Mouse (Mus musculus) left cerebral cortex, adult 2 months (tissue): ENCODE results near the gene Khnyn. TPM values are rescaled to one million over a fixed set of nuclear protein-coding genes. Genes with fewer than 3 reads are reported as not detected.

ENCODE experiments used
- DNase-seq, 2 experiments: peaks; one replicate each; pipeline ENCODE4 v3.0.0; 2021 to 2022; ENCODE audit warnings: low spot score in 2 of 2, mixed read lengths in 1 of 2; ENCODE audit errors: extremely low spot score in 1 of 2
- H3K27ac ChIP-seq: fragments of 200-600 bp; 2 replicates; pipeline ENCODE4 v1.8.1; 2022
- H3K4me3 ChIP-seq: fragments of 200-600 bp; 2 replicates; pipeline ENCODE4 v1.8.1; 2022
- CTCF ChIP-seq: fragments of 200-600 bp; IDR thresholded peaks from 2 replicates; pipeline ENCODE4 v1.8.1; 2022; ENCODE audit warnings: antibody characterized with exemption, mild to moderate bottlenecking, moderate library complexity
- intact Hi-C: fragments of 180-260 bp; cut with DNase I; formaldehyde crosslinking; loops from one replicate; pipeline ENCODE4 v1.15.1; 2025
- total RNA-seq, 2 experiments: library from RNA; stranded (reverse); gene quantifications; 2 replicates each; pipeline ENCODE4 v1.2.3; 2021

Khnyn gene
- total RNA-seq, 2 experiments from 2014 or later = 11.9 to 12.0 TPM

DNA sequence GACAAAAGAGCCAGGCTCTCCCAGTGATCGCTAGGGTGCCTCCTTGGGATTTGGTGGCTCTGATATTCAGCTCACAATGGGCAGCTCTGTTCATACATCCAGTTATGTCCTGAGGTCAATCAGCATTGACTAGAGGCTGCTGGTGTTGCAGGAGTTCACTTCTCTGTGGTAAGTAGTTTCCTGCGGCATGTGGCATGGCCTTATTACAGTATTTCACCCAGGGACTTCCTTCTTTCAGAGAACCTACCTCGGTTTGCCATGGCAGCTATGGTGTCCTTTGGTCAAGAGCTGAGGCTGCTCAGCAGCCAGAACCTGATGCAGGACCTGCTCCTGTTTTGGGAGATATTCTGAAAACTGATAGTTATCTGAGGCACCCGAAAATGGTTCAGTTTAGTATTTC lies 42.1 kb downstream of the Khnyn start:
- H3K4me3 ChIP-seq = no peak overlapping the region
- TF ChIP-seq CTCF = no peak
- DNase-seq = no peak
- H3K27ac ChIP-seq = no peak overlapping the region
- intact Hi-C loops = no loop called here

- no peak for DNase-seq
- intact Hi-C loops = no loop called here
- Histone ChIP-seq H3K4me3 (no peak overlapping the region), H3K27ac (no peak overlapping the region)
- TF ChIP-seq CTCF = no peak
Measured at GRCm38 (mm10) chr14:55929263-55929997, 44.7 kb downstream of the Khnyn start.

DNA sequence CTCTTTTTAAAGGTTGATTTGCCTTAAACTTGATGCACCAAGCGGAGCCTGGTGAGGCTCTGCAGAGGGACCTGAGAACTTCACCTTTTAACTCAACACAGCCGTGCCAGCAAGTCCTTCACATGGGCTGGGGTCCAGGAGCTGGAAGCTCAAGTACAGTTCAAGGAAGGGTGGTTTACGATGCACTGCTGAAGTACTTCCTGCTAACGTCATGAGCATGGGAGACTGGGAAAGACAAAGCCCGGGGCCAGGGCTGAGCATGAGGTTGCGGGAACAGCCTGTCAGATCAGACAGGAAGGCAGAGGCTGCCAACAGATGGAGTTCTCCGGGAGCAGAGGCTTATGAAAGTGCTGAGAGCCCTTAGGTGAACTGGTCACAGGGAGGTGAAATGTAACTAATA lies 48.8 kb downstream of the Khnyn start:
- intact Hi-C loops = no loop called here
- no peak for DNase-seq
- no peak for TF ChIP-seq CTCF
- no peak overlapping the region for H3K27ac ChIP-seq
- H3K4me3 ChIP-seq = no peak overlapping the region

DNA sequence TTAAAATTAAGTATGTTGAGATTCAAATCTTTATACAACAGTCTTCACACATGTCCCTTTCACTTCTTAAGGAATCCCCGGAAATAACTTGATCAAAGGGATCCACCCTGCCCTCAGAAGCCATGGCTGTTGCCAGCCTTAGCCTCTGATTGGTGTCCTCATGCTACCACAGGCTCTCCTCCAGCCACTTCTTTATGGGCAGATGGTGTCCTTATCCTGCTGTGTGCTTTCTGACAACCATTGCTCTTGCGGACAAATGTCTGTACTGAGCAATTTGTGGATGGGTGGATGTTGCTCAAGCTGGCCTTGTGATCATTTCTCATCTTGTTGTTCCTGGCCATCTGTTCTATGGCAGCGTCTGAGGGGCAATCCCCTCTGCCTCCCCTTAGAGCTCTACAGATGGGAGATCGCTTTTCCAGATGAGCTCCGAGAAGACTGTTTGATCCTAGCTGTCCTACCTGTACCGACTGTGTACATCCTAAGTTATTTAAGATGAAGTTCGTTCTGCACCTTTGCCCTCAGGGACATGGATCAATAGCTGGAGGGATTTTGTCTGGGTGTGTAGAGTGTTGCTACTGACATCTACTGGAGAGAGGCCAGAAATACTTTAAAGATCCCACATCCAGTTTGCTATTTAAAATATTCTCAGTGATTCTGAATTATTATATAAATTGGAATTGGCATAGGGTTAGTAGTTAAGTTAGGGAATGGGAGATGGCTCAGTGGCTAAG lies 55.5 kb downstream of the Khnyn start:
- H3K4me3 ChIP-seq = no peak overlapping the region
- no peak for DNase-seq
- no peak overlapping the region for H3K27ac ChIP-seq
- peak; percentile 7; the same call in 1 of the 2 replicates for TF ChIP-seq CTCF
- intact Hi-C loops = no loop called here

DNA sequence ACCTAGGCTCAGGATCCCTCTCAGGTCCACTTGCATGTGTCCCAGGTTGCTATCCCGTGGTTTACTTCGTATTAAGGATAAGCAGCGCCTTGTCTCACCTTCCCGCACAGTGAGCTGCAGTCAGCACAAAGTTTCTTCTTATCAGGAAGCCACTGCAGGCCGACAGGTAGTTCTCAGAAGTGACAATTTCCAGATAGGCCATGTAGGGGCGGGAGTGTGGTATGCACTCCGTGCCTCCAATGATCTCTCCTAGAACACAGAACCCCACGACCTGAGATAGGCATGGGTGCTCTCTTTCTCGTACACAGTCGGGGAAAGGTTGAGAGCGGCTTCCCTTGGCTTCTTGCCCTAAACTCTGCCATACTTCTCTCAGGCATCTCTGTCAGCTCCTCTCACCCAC lies 58.9 kb downstream of the Khnyn start:
- no peak for TF ChIP-seq CTCF
- Histone ChIP-seq H3K4me3 (no peak overlapping the region), H3K27ac (no peak overlapping the region)
- no peak for DNase-seq
- intact Hi-C loops = no loop called here

DNA sequence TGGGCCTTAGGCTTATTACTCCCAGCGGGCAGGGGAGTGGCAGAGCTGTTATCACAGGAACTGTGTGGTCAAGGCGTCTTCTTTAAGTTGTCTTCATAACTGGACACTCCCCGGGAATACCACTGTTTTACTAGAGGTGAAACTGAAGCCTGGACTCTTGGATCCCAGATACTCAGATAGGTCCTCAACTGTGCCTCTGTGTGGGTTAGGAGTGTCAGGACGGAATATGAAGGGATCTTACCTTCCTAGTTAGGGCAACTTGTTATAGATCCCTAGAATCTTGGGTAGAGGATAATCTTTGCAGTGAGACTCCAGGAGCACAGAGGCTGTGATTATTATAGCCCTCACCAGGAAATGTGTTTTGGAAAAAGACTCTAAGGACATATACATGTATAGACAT lies 59.8 kb downstream of the Khnyn start, which contains the start of gene Cma1:
Cma1 (minus strand) TSS at position 101 of the 400 bp plus-strand sequence.
- intact Hi-C loops = no loop called here
- no peak for TF ChIP-seq CTCF
- no peak for DNase-seq
- Histone ChIP-seq H3K4me3 (no peak within 1 kb of the TSS), H3K27ac (no peak within 1 kb of the TSS)

- H3K27ac ChIP-seq = no peak overlapping the region
- H3K4me3 ChIP-seq = no peak overlapping the region
- intact Hi-C loops = loop anchor here (5.0 kb wide), 1 partner anchor 111 kb away; no protein-coding TSS in a partner anchor
- no peak for DNase-seq
- no peak for TF ChIP-seq CTCF
Measured at GRCm38 (mm10) chr14:55946269-55946969, 61.7 kb downstream of the Khnyn start.

Other genes with a start within 250 kb of the Khnyn start
- gene Ipo4, start 249.0 kb upstream of the Khnyn start, total RNA-seq = 100 to 1,000 TPM; 118 to 130 TPM
- gene Gm49378, start 247.1 kb upstream of the Khnyn start, total RNA-seq = 1 to 10 TPM; 3.5 to 6.1 TPM
- gene Tm9sf1, start 241.1 kb upstream of the Khnyn start, total RNA-seq = 10 to 100 TPM; 37.8 to 41.0 TPM
- gene Tssk4, start 234.8 kb upstream of the Khnyn start, total RNA-seq = 1 to 10 TPM in 1 of 2 experiments, under 1 TPM in 1; 0.91 to 1.2 TPM
- 10 to 100 TPM; 40.6 to 41.6 TPM for gene Mdp1, start 224.4 kb upstream of the Khnyn start, total RNA-seq
- gene Gmpr2, start 213.0 kb upstream of the Khnyn start, total RNA-seq = 10 to 100 TPM; 21.1 to 23.2 TPM
- gene Nedd8, start 212.8 kb upstream of the Khnyn start, total RNA-seq = 100 to 1,000 TPM; 294 to 309 TPM
- gene Tinf2, start 203.1 kb upstream of the Khnyn start, total RNA-seq = 10 to 100 TPM; 14.1 to 16.3 TPM
- gene Tgm1, start 171.0 kb upstream of the Khnyn start, total RNA-seq = not detected
- 10 to 100 TPM; 50.2 to 51.3 TPM for gene Rabggta, start 162.7 kb upstream of the Khnyn start, total RNA-seq
- 10 to 100 TPM; 76.5 to 88.8 TPM for gene Dhrs1, start 139.3 kb upstream of the Khnyn start, total RNA-seq
- gene Nop9, start 139.3 kb upstream of the Khnyn start, total RNA-seq = 10 to 100 TPM in 1 of 2 experiments, 1 to 10 TPM in 1; 9.6 to 12.9 TPM
- 1 to 10 TPM; 2.5 to 2.7 TPM for gene Cideb, start 126.5 kb upstream of the Khnyn start, total RNA-seq
- gene Ltb4r2, start 123.5 kb upstream of the Khnyn start, total RNA-seq = under 1 TPM; 0.33 to 0.38 TPM
- gene Ltb4r1, start 119.0 kb upstream of the Khnyn start, total RNA-seq = under 1 TPM; 0.33 to 0.50 TPM
- 1 to 10 TPM; 3.0 to 6.3 TPM for gene Adcy4, start 100.9 kb upstream of the Khnyn start, total RNA-seq
- 1 to 10 TPM; 1.2 to 1.3 TPM for gene Ripk3, start 96.1 kb upstream of the Khnyn start, total RNA-seq
- 1 to 10 TPM; 1.1 to 2.6 TPM for gene Nfatc4, start 61.8 kb upstream of the Khnyn start, total RNA-seq
- gene Nynrin, start 30.9 kb upstream of the Khnyn start, total RNA-seq = 1 to 10 TPM; 6.4 to 8.4 TPM
- under 1 TPM; 0.20 to 0.26 TPM for gene Cbln3, start 555 bp upstream of the Khnyn start, total RNA-seq
- gene Sdr39u1, start 15.3 kb downstream of the Khnyn start, total RNA-seq = 10 to 100 TPM; 91.3 to 96.9 TPM
- gene Cma1, start 59.7 kb downstream of the Khnyn start, total RNA-seq = not detected
- not detected for gene Cma2, start 66.0 kb downstream of the Khnyn start, total RNA-seq
- gene Mcpt1, start 133.0 kb downstream of the Khnyn start, total RNA-seq = not detected
- gene Mcpt9, start 145.5 kb downstream of the Khnyn start, total RNA-seq = not detected
- gene Mcpt2, start 157.1 kb downstream of the Khnyn start, total RNA-seq = not detected
- gene Mcpt4, start 177.4 kb downstream of the Khnyn start, total RNA-seq = not detected
- not detected for gene Mcpt8, start 200.3 kb downstream of the Khnyn start, total RNA-seq
- not detected for gene Ctsg, start 217.6 kb downstream of the Khnyn start, total RNA-seq
- gene Gzme, start 235.7 kb downstream of the Khnyn start, total RNA-seq = not detected
- gene Gzmd, start 247.7 kb downstream of the Khnyn start, total RNA-seq = not detected